Mouse (Mus musculus) intestine, embryonic 14.5 days (tissue): ENCODE measurements around the gene Fam71f1. TPM values are rescaled to one million over a fixed set of nuclear protein-coding genes. Genes with fewer than 3 reads are reported as not detected.

Source experiments
- ATAC-seq: fragments of 200-750 bp; cut with Nextera tagmentation; replicated peaks from 2 replicates; pipeline ENCODE4 v1.8.0; 2017; ENCODE audit warnings: low read depth, moderate number of reproducible peaks, moderate TSS enrichment, moderate library complexity; ENCODE audit not compliant: low FRiP score, low TSS enrichment
- DNase-seq: peaks from one replicate; pipeline ENCODE4 v3.0.0-alpha.2; 2018; ENCODE audit warnings: low spot score
- H3K27ac ChIP-seq: fragments of 300-500 bp; sonication (generic); 2 replicates; pipeline ENCODE4 v1.5.1; 2014; ENCODE audit warnings: low read depth, mild to moderate bottlenecking, control low read depth
- H3K27me3 ChIP-seq: fragments of 300-500 bp; sonication (generic); replicated peaks from 2 replicates; pipeline ENCODE4 v1.6.1; 2014; ENCODE audit warnings: low read length, control low read depth; ENCODE audit not compliant: control insufficient read depth, insufficient read depth
- H3K36me3 ChIP-seq: fragments of 300-500 bp; sonication (generic); 2 replicates; pipeline ENCODE4 v1.6.1; 2014; ENCODE audit warnings: low read length, control low read depth; ENCODE audit not compliant: control insufficient read depth, insufficient read depth
- H3K4me1 ChIP-seq: fragments of 300-500 bp; sonication (generic); replicated peaks from 2 replicates; pipeline ENCODE4 v1.6.1; 2014; ENCODE audit warnings: low read length, control low read depth, mixed read lengths; ENCODE audit not compliant: control insufficient read depth, insufficient read depth
- H3K4me2 ChIP-seq: fragments of 300-500 bp; sonication (generic); 2 replicates; pipeline ENCODE4 v1.6.1; 2014; ENCODE audit warnings: low read length
- H3K4me3 ChIP-seq: fragments of 300-500 bp; sonication (generic); 2 replicates; pipeline ENCODE4 v1.5.1; 2014; ENCODE audit warnings: low read depth, low read length, control low read depth, mixed read lengths
- H3K9ac ChIP-seq: fragments of 300-500 bp; sonication (generic); 2 replicates; pipeline ENCODE4 v1.6.1; 2014; ENCODE audit warnings: mild to moderate bottlenecking, low read length
- H3K9me3 ChIP-seq: fragments of 300-500 bp; sonication (generic); 2 replicates; pipeline ENCODE4 v1.6.1; 2016; ENCODE audit warnings: low read length, control low read depth; ENCODE audit not compliant: control insufficient read depth
- WGBS: fragments of 180-500 bp; shearing (Covaris S2); extraction: QIAGEN DNeasy Blood & Tissue Kit; methylation state at CpG from one replicate; pipeline ENCODE4 v1.1.7; 2014; 5-methylcytosine and 5-hydroxymethylcytosine counted together
- polyA plus RNA-seq: library from polyadenylated mRNA; unstranded; fragments of >200 nt; fragmentation: Nextera tagmentation; extraction: Ambion mirVana; gene quantifications from 2 replicates; pipeline ENCODE4 v1.2.1, GENCODE M21; 2014

Fam71f1 gene
- polyA plus RNA-seq, 1 experiment from 2014 or later, result 0.11 TPM

- 46% methylated on average over 6 of the region's 6 CpGs for WGBS
- Histone ChIP-seq H3K9me3 (no peaks in the 10 kb centered on the region), H3K4me2 (no peak overlapping the region), H3K36me3 (no peaks in the 10 kb centered on the region), H3K27ac (no peak overlapping the region), H3K4me1 (no peaks in the 10 kb centered on the region), H3K27me3 (no peaks in the 10 kb centered on the region), H3K9ac (no peak overlapping the region), H3K4me3 (no peak overlapping the region)
- no peak for ATAC-seq
- DNase-seq, result no peak
These were observed 31.5 kb upstream of the Fam71f1 start for GRCm38 (mm10) chr6:29287481-29287880.

- no peak overlapping the region for H3K27ac ChIP-seq
- H3K36me3 ChIP-seq, result no peaks in the 10 kb centered on the region
- no peaks in the 10 kb centered on the region for H3K27me3 ChIP-seq
- H3K4me3 ChIP-seq, result no peak overlapping the region
- WGBS, result 74% methylated on average over 5 of the region's 5 CpGs
- H3K4me2 ChIP-seq, result no peak overlapping the region
- H3K9me3 ChIP-seq, result no peaks in the 10 kb centered on the region
- ATAC-seq (no peak), DNase-seq (no peak)
- no peak overlapping the region for H3K9ac ChIP-seq
- no peaks in the 10 kb centered on the region for H3K4me1 ChIP-seq
These were observed 31.0 kb upstream of the Fam71f1 start for GRCm38 (mm10) chr6:29287944-29288343.

- no peak overlapping the region for H3K4me2 ChIP-seq
- no peaks in the 10 kb centered on the region for H3K4me1 ChIP-seq
- no peak for ATAC-seq
- no peaks in the 10 kb centered on the region for H3K9me3 ChIP-seq
- H3K27ac ChIP-seq, result no peak overlapping the region
- no peaks in the 10 kb centered on the region for H3K27me3 ChIP-seq
- DNase-seq, result no peak
- no peaks in the 10 kb centered on the region for H3K36me3 ChIP-seq
- no peak overlapping the region for H3K4me3 ChIP-seq
- 75% methylated on average over 6 of the region's 6 CpGs for WGBS
- H3K9ac ChIP-seq, result no peak overlapping the region
These were observed 30.3 kb upstream of the Fam71f1 start for GRCm38 (mm10) chr6:29288651-29289050.

- no peak for ATAC-seq
- no peak overlapping the region for H3K9ac ChIP-seq
- H3K4me2 ChIP-seq, result no peak overlapping the region
- no peaks in the 10 kb centered on the region for H3K36me3 ChIP-seq
- no peak for DNase-seq
- no peaks in the 10 kb centered on the region for H3K27me3 ChIP-seq
- H3K4me1 ChIP-seq, result no peaks in the 10 kb centered on the region
- H3K27ac ChIP-seq, result no peak overlapping the region
- no peaks in the 10 kb centered on the region for H3K9me3 ChIP-seq
- no peak overlapping the region for H3K4me3 ChIP-seq
- WGBS, result 54% methylated on average over 2 of the region's 2 CpGs
These were observed 19.8 kb upstream of the Fam71f1 start for GRCm38 (mm10) chr6:29299112-29299511.

- no peak for ATAC-seq
- H3K27ac ChIP-seq, result no peak overlapping the region
- H3K4me3 ChIP-seq, result no peak overlapping the region
- no peak overlapping the region for H3K9ac ChIP-seq
- DNase-seq, result no peak
- H3K4me2 ChIP-seq, result no peak overlapping the region
- H3K9me3 ChIP-seq, result no peaks in the 10 kb centered on the region
- no peaks in the 10 kb centered on the region for H3K4me1 ChIP-seq
- H3K36me3 ChIP-seq, result no peaks in the 10 kb centered on the region
- no peaks in the 10 kb centered on the region for H3K27me3 ChIP-seq
These were observed 15.7 kb upstream of the Fam71f1 start for GRCm38 (mm10) chr6:29303251-29303650.

GRCm38 (mm10) chr6:29303726-29304125 is 15.2 kb upstream of the Fam71f1 start:
- DNase-seq (no peak), ATAC-seq (no peak)
- Histone ChIP-seq H3K9ac (no peak overlapping the region), H3K4me2 (no peak overlapping the region), H3K36me3 (no peaks in the 10 kb centered on the region), H3K27ac (no peak overlapping the region), H3K9me3 (no peaks in the 10 kb centered on the region), H3K4me1 (no peaks in the 10 kb centered on the region), H3K4me3 (no peak overlapping the region), H3K27me3 (no peaks in the 10 kb centered on the region)
- WGBS, result 35% methylated on average over 5 of the region's 5 CpGs

GRCm38 (mm10) chr6:29305462-29305861 is 13.5 kb upstream of the Fam71f1 start:
- ATAC-seq (no peak), DNase-seq (no peak)
- H3K4me3 ChIP-seq, result no peak overlapping the region
- 93% methylated on average over 4 of the region's 4 CpGs for WGBS
- H3K27me3 ChIP-seq, result no peaks in the 10 kb centered on the region
- no peak overlapping the region for H3K9ac ChIP-seq
- no peaks in the 10 kb centered on the region for H3K36me3 ChIP-seq
- no peaks in the 10 kb centered on the region for H3K4me1 ChIP-seq
- H3K27ac ChIP-seq, result no peak overlapping the region
- H3K9me3 ChIP-seq, result no peaks in the 10 kb centered on the region
- H3K4me2 ChIP-seq, result no peak overlapping the region

- Histone ChIP-seq H3K4me3 (no peak overlapping the region), H3K4me1 (no peaks in the 10 kb centered on the region), H3K27ac (no peak overlapping the region), H3K36me3 (no peaks in the 10 kb centered on the region), H3K9me3 (no peaks in the 10 kb centered on the region), H3K9ac (no peak overlapping the region), H3K27me3 (no peaks in the 10 kb centered on the region), H3K4me2 (no peak overlapping the region)
- ATAC-seq, result no peak
- no peak for DNase-seq
- WGBS, result 84% methylated on average over 16 of the region's 16 CpGs
These were observed 9.9 kb upstream of the Fam71f1 start for GRCm38 (mm10) chr6:29308846-29309605.

- DNase-seq, result no peak
- H3K4me2 ChIP-seq, result no peak overlapping the region
- H3K36me3 ChIP-seq, result no peaks in the 10 kb centered on the region
- no peak for ATAC-seq
- no peak overlapping the region for H3K9ac ChIP-seq
- 72% methylated on average over 14 of the region's 14 CpGs for WGBS
- H3K27ac ChIP-seq, result no peak overlapping the region
- H3K27me3 ChIP-seq, result no peaks in the 10 kb centered on the region
- no peaks in the 10 kb centered on the region; the same call in 1 of the 2 replicates for H3K4me1 ChIP-seq
- H3K4me3 ChIP-seq, result no peak overlapping the region
- no peaks in the 10 kb centered on the region for H3K9me3 ChIP-seq
These were observed 5.2 kb upstream of the Fam71f1 start for GRCm38 (mm10) chr6:29313690-29314202.
